Mouse (Mus musculus) limb, embryonic 11.5 days (tissue): ENCODE measurements around the gene Cpsf3. TPM values are rescaled to one million over a fixed set of nuclear protein-coding genes. Genes with fewer than 3 reads are reported as not detected.

Experiments
- ATAC-seq: fragments of 200-750 bp; cut with Nextera tagmentation; 2 replicates; pipeline ENCODE4 v1.8.0; 2017; ENCODE audit warnings: low read depth; ENCODE audit not compliant: insufficient number of reproducible peaks, low FRiP score, low TSS enrichment
- DNase-seq: peaks from one replicate; pipeline ENCODE4 v3.0.0-alpha.2; 2015; ENCODE audit warnings: low spot score
- H3K27ac ChIP-seq: fragments of 300-500 bp; sonication (generic); replicated peaks from 2 replicates; pipeline ENCODE4 v1.5.1; 2014; ENCODE audit warnings: low read depth, mild to moderate bottlenecking, low read length
- H3K27me3 ChIP-seq: fragments of 300-500 bp; sonication (generic); 2 replicates; pipeline ENCODE4 v1.6.1; 2014; ENCODE audit warnings: mild to moderate bottlenecking, low read length, mixed read lengths; ENCODE audit not compliant: control insufficient read depth, insufficient read depth
- H3K36me3 ChIP-seq: fragments of 300-500 bp; sonication (generic); 2 replicates; pipeline ENCODE4 v1.6.1; 2014; ENCODE audit warnings: mild to moderate bottlenecking, low read length, moderate library complexity, mixed read lengths; ENCODE audit not compliant: control insufficient read depth, insufficient read depth
- H3K4me1 ChIP-seq: fragments of 300-500 bp; sonication (generic); 2 replicates; pipeline ENCODE4 v1.6.1; 2014; ENCODE audit warnings: low read length, mixed read lengths; ENCODE audit not compliant: control insufficient read depth, insufficient read depth
- H3K4me2 ChIP-seq: fragments of 300-500 bp; sonication (generic); 2 replicates; pipeline ENCODE4 v1.6.1; 2014; ENCODE audit warnings: low read depth, mild to moderate bottlenecking, moderate library complexity; ENCODE audit not compliant: severe bottlenecking
- H3K4me3 ChIP-seq: fragments of 300-500 bp; sonication (generic); 2 replicates; pipeline ENCODE4 v1.5.1; 2014; ENCODE audit warnings: low read depth, low read length
- H3K9ac ChIP-seq: fragments of 300-500 bp; sonication (generic); 2 replicates; pipeline ENCODE4 v1.6.1; 2014; ENCODE audit warnings: mild to moderate bottlenecking, low read length
- H3K9me3 ChIP-seq: fragments of 300-500 bp; sonication (generic); 2 replicates; pipeline ENCODE4 v1.6.1; 2016; ENCODE audit warnings: low read length; ENCODE audit not compliant: control insufficient read depth
- WGBS: fragments of 180-500 bp; shearing (Covaris S2); extraction: QIAGEN DNeasy Blood & Tissue Kit; methylation state at CpG from one replicate; pipeline ENCODE4 v1.1.7; 2014; 5-methylcytosine and 5-hydroxymethylcytosine counted together
- polyA plus RNA-seq: library from polyadenylated mRNA; unstranded; fragments of >200 nt; fragmentation: Nextera tagmentation; extraction: Ambion mirVana; gene quantifications from 2 replicates; pipeline ENCODE4 v1.2.1, GENCODE M21; 2014

Gene Cpsf3
- polyA plus RNA-seq, 1 experiment from 2014 or later, result 144 TPM

GRCm38 (mm10) chr12:21322296-21322695, 37.1 kb downstream of the Cpsf3 start:
- Histone ChIP-seq H3K9me3 (no peaks in the 10 kb centered on the region), H3K9ac (no peak overlapping the region), H3K27me3 (no peaks in the 10 kb centered on the region), H3K36me3 (peaks cover 12% of the 10 kb centered on the region; the same call in 1 of the 2 replicates), H3K4me1 (no peaks in the 10 kb centered on the region), H3K4me2 (no peak overlapping the region), H3K4me3 (no peak overlapping the region), H3K27ac (no peak overlapping the region)
- ATAC-seq (no peak), DNase-seq (no peak)
- 89% methylated on average over 4 of the region's 4 CpGs for WGBS

GRCm38 (mm10) chr12:21322856-21323255, 37.7 kb downstream of the Cpsf3 start:
- peaks cover 12% of the 10 kb centered on the region; the same call in 1 of the 2 replicates for H3K36me3 ChIP-seq
- no peak overlapping the region for H3K9ac ChIP-seq
- ATAC-seq (no peak), DNase-seq (no peak)
- WGBS, result 88% methylated on average over 9 of the region's 9 CpGs
- H3K4me1 ChIP-seq, result no peaks in the 10 kb centered on the region
- no peak overlapping the region for H3K27ac ChIP-seq
- H3K27me3 ChIP-seq, result no peaks in the 10 kb centered on the region
- no peak overlapping the region for H3K4me2 ChIP-seq
- H3K4me3 ChIP-seq, result no peak overlapping the region
- H3K9me3 ChIP-seq, result no peaks in the 10 kb centered on the region

GRCm38 (mm10) chr12:21324101-21324500, 38.9 kb downstream of the Cpsf3 start:
- no peaks in the 10 kb centered on the region for H3K27me3 ChIP-seq
- H3K36me3 ChIP-seq, result peaks cover 14% of the 10 kb centered on the region; the same call in 1 of the 2 replicates
- no peaks in the 10 kb centered on the region for H3K4me1 ChIP-seq
- no peak overlapping the region for H3K9ac ChIP-seq
- H3K9me3 ChIP-seq, result no peaks in the 10 kb centered on the region
- H3K4me2 ChIP-seq, result no peak overlapping the region
- no peak for ATAC-seq
- 88% methylated on average over 5 of the region's 5 CpGs for WGBS
- no peak overlapping the region for H3K27ac ChIP-seq
- H3K4me3 ChIP-seq, result no peak overlapping the region
- no peak for DNase-seq

- peaks cover 10% of the 10 kb centered on the region; the same call in 1 of the 2 replicates for H3K36me3 ChIP-seq
- no peak overlapping the region for H3K4me3 ChIP-seq
- H3K4me1 ChIP-seq, result no peaks in the 10 kb centered on the region
- H3K27me3 ChIP-seq, result no peaks in the 10 kb centered on the region
- H3K9ac ChIP-seq, result no peak overlapping the region
- ATAC-seq (no peak), DNase-seq (no peak)
- H3K27ac ChIP-seq, result no peak overlapping the region
- H3K4me2 ChIP-seq, result no peak overlapping the region
- H3K9me3 ChIP-seq, result no peaks in the 10 kb centered on the region
- WGBS, result 90% methylated on average over 8 of the region's 8 CpGs
Observed at GRCm38 (mm10) chr12:21325266-21325665, 40.1 kb downstream of the Cpsf3 start.

GRCm38 (mm10) chr12:21326325-21326724, 41.1 kb downstream of the Cpsf3 start:
- no peak overlapping the region for H3K4me2 ChIP-seq
- H3K4me3 ChIP-seq, result no peak overlapping the region
- H3K27me3 ChIP-seq, result no peaks in the 10 kb centered on the region
- DNase-seq (no peak), ATAC-seq (no peak)
- no peak overlapping the region for H3K27ac ChIP-seq
- H3K9ac ChIP-seq, result no peak overlapping the region
- peaks cover 12% of the 10 kb centered on the region; the same call in 1 of the 2 replicates for H3K36me3 ChIP-seq
- no peaks in the 10 kb centered on the region for H3K4me1 ChIP-seq
- H3K9me3 ChIP-seq, result no peaks in the 10 kb centered on the region
- 94% methylated on average over 3 of the region's 3 CpGs for WGBS

- no peak overlapping the region for H3K4me3 ChIP-seq
- peaks cover 24% of the 10 kb centered on the region; the same call in 1 of the 2 replicates for H3K36me3 ChIP-seq
- no peaks in the 10 kb centered on the region for H3K9me3 ChIP-seq
- H3K27me3 ChIP-seq, result no peaks in the 10 kb centered on the region
- DNase-seq (no peak), ATAC-seq (no peak)
- no peak overlapping the region for H3K4me2 ChIP-seq
- H3K9ac ChIP-seq, result no peak overlapping the region
- H3K4me1 ChIP-seq, result no peaks in the 10 kb centered on the region
- no peak overlapping the region for H3K27ac ChIP-seq
- WGBS, result 91% methylated on average over 9 of the region's 9 CpGs
Observed at GRCm38 (mm10) chr12:21329661-21330400, 44.6 kb downstream of the Cpsf3 start.

GRCm38 (mm10) chr12:21330961-21331576, 45.9 kb downstream of the Cpsf3 start:
- Histone ChIP-seq H3K27ac (no peak overlapping the region), H3K27me3 (no peaks in the 10 kb centered on the region), H3K4me3 (no peak overlapping the region), H3K9me3 (no peaks in the 10 kb centered on the region), H3K36me3 (peaks cover 17% of the 10 kb centered on the region; the same call in 1 of the 2 replicates), H3K9ac (no peak overlapping the region), H3K4me1 (no peaks in the 10 kb centered on the region), H3K4me2 (no peak overlapping the region)
- DNase-seq (no peak), ATAC-seq (no peak)
- 90% methylated on average over 10 of the region's 10 CpGs for WGBS

GRCm38 (mm10) chr12:21331711-21332110, 46.5 kb downstream of the Cpsf3 start:
- Histone ChIP-seq H3K27ac (no peak overlapping the region), H3K4me2 (no peak overlapping the region), H3K27me3 (no peaks in the 10 kb centered on the region), H3K9me3 (no peaks in the 10 kb centered on the region), H3K9ac (no peak overlapping the region), H3K4me1 (no peaks in the 10 kb centered on the region), H3K36me3 (peaks cover 17% of the 10 kb centered on the region; the same call in 1 of the 2 replicates), H3K4me3 (no peak overlapping the region)
- DNase-seq, result no peak
- ATAC-seq, result no peak
- WGBS, result 86% methylated on average over 6 of the region's 6 CpGs
